Mouse (Mus musculus): ENCODE data around the gene Ndufaf2. TPM values are rescaled to one million over a fixed set of nuclear protein-coding genes. Genes with fewer than 3 reads are reported as not detected.

Gene Ndufaf2
- polyA plus RNA-seq, 1 experiment from 2014 or later: 65.2 TPM

DNA sequence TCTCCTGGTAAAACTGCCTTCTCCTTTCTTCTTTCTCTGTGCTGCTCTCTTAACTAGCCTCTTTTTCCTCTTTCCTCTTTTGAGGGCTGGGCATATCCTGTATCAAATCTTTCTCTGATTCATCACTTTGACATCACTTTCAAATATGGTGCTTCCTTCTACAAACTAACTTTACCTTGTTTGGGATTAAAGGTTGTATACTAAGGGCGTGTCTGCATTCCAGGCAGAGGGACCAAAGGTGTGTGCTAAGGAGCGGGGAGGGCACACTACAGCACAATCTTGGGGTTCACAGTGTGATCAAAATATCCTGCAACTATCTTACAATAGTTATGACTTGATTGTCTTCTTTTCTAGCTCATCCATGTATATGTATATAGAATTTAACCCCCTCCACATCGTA lies 112.4 kb downstream of the Ndufaf2 start:
- H3K27ac ChIP-seq (replicated peaks; ENCODE audit: low read depth, low read length): no peak overlapping the region
- no peaks in the 10 kb centered on the region for H3K9me3 ChIP-seq (ENCODE audit: control insufficient read depth, low read length)
- peaks cover 16% of the 10 kb centered on the region for H3K4me1 ChIP-seq (ENCODE audit: control insufficient read depth, insufficient read depth, low read length)
- H3K36me3 ChIP-seq (ENCODE audit: control insufficient read depth, insufficient read depth, low read length): peaks cover 10% of the 10 kb centered on the region
- H3K27me3 ChIP-seq (replicated peaks; ENCODE audit: control insufficient read depth, insufficient read depth, low read length): no peaks in the 10 kb centered on the region
- no peak overlapping the region for H3K4me3 ChIP-seq (ENCODE audit: low read depth, low read length)
- WGBS: 91% methylated on average over 3 of the region's 3 CpGs
- H3K4me2 ChIP-seq (ENCODE audit: low read depth, low read length): peak overlapping the region; percentile 67; the same call in 1 of the 2 replicates
- no peak overlapping the region for H3K9ac ChIP-seq (ENCODE audit: low read depth, low read length)
- DNase-seq (ENCODE audit: low spot score) (no peak), ATAC-seq (ENCODE audit: low read depth) (no peak)

DNA sequence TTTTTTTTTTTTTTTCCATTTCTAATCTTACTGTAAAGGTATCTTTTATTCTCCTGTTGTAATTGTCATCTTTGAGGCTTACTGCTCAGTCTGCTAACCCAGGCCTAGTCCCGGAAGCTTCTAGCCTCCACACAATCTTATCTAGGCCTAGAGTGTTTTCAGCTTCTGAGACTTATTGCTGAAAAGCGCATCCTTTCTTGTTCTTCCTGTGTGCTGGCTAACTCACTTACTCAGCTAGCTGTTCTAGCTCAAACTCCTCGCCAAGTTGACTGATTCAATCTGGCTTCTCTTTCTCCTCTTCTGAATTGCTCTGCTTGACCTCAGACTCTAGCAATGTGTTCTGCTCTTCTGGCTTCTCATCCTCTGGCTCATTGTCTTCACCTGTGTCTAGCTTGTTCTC lies 112.8 kb downstream of the Ndufaf2 start:
- Histone ChIP-seq H3K27me3 (replicated peaks; ENCODE audit: control insufficient read depth, insufficient read depth, low read length) (no peaks in the 10 kb centered on the region), H3K4me3 (ENCODE audit: low read depth, low read length) (no peak overlapping the region), H3K27ac (replicated peaks; ENCODE audit: low read depth, low read length) (no peak overlapping the region), H3K36me3 (ENCODE audit: control insufficient read depth, insufficient read depth, low read length) (peaks cover 10% of the 10 kb centered on the region), H3K9ac (ENCODE audit: low read depth, low read length) (no peak overlapping the region), H3K4me1 (ENCODE audit: control insufficient read depth, insufficient read depth, low read length) (peaks cover 17% of the 10 kb centered on the region), H3K9me3 (ENCODE audit: control insufficient read depth, low read length) (no peaks in the 10 kb centered on the region), H3K4me2 (ENCODE audit: low read depth, low read length) (peak overlapping the region; percentile 67)
- ATAC-seq (ENCODE audit: low read depth) (no peak), DNase-seq (ENCODE audit: low spot score) (no peak)
- WGBS: 82% methylated on average over 3 of the region's 3 CpGs

DNA sequence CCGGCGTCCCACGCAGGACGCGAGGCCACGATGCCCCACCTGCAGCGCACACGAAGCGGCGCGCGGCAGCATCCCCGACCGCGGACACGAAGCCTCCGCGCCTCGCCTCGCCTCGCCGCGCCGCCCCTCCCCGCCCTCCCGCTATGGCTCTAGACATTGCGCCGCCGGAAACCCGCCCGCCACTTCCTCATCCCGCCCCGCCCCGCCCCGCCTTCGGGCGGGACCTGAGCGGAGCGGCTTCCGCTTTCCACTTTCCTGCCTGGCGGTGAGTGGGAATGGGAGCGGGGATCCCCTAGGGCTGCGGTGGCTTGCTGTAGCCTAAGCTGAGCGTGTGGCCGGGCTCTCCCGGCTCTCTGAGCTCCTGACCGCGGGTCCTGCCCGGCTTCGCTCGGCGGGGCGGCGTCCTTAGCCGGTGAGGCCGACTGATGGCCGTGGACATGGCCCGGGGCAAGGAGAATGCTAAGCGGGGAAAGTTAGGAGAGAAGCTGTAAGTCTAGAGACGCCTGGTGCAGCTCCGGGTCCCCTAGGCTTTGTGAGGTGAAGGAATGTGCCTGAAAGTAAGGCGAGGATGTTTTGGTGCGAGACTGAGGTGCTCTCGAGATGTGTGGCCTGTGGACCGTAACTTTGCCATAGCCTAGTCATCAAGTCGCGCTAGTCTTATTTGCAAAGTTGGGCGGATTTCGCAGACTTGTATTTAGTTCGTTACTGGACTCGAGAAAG lies 114.0 kb downstream of the Ndufaf2 start, which contains the start of gene Smim15:
TSS of gene Smim15 (plus strand) at position 225 of the 720 bp plus-strand sequence.
- Histone ChIP-seq H3K36me3 (ENCODE audit: control insufficient read depth, insufficient read depth, low read length) (peaks cover 10% of the 10 kb centered on the region), H3K4me3 (ENCODE audit: low read depth, low read length) (peak within 1 kb of the TSS; percentile 66), H3K9ac (ENCODE audit: low read depth, low read length) (peak within 1 kb of the TSS; percentile 82), H3K9me3 (ENCODE audit: control insufficient read depth, low read length) (no peaks in the 10 kb centered on the region), H3K4me1 (ENCODE audit: control insufficient read depth, insufficient read depth, low read length) (peaks cover 17% of the 10 kb centered on the region), H3K27ac (replicated peaks; ENCODE audit: low read depth, low read length) (peak within 1 kb of the TSS; percentile 87), H3K27me3 (replicated peaks; ENCODE audit: control insufficient read depth, insufficient read depth, low read length) (no peaks in the 10 kb centered on the region), H3K4me2 (ENCODE audit: low read depth, low read length) (peak within 1 kb of the TSS; percentile 67)
- WGBS: under 1% methylated on average over 31 of the region's 71 CpGs
- DNase-seq (ENCODE audit: low spot score): peak; percentile 97
- peak; percentile 96 for ATAC-seq (ENCODE audit: low read depth)

DNA sequence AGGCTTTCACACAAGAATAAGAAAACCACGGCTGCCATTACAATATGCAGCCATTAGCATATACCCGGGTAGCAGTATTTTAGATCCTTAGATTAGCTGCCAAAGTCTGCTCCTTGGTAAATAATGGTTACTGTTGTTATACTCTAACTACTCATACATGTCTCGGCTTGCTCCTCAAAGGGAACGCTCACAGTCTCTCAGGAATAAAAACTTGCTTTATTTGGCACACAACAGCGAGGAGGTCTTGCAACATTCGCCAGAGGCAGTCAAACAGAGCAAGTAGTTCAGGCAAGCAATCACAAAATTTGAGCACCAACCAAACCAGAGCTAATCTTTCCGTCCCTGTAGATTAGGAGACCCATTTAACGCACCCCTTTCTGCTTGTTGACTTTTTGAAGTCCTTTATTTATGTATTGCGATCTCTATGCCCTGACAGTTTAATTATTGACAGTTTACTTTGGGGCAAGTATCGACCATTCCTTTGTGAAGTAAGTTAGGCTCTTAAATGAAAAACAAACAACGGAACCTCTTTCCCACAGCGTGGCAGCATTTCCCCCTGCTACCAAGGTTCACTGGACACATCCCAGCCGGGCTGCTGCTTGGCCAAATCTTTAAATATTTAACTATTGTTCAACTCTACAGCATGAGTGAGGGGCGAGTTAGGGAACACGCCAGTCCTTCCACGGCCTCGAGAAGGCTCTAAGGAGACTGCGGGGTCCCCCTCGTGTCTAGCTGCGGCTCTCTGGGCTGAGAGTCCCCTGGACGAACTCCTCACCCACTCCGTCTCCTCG lies 114.8 kb downstream of the Ndufaf2 start:
- DNase-seq (ENCODE audit: low spot score) (peak; percentile 88), ATAC-seq (ENCODE audit: low read depth) (peak; percentile 25)
- Histone ChIP-seq H3K36me3 (ENCODE audit: control insufficient read depth, insufficient read depth, low read length) (peaks cover 10% of the 10 kb centered on the region), H3K9me3 (ENCODE audit: control insufficient read depth, low read length) (no peaks in the 10 kb centered on the region), H3K4me2 (ENCODE audit: low read depth, low read length) (peak overlapping the region; percentile 67), H3K27me3 (replicated peaks; ENCODE audit: control insufficient read depth, insufficient read depth, low read length) (no peaks in the 10 kb centered on the region), H3K9ac (ENCODE audit: low read depth, low read length) (peak overlapping the region; percentile 82), H3K27ac (replicated peaks; ENCODE audit: low read depth, low read length) (peak overlapping the region; percentile 87), H3K4me1 (ENCODE audit: control insufficient read depth, insufficient read depth, low read length) (peaks cover 17% of the 10 kb centered on the region), H3K4me3 (ENCODE audit: low read depth, low read length) (peak overlapping the region; percentile 66)
- WGBS: 1% methylated on average over 23 of the region's 23 CpGs

DNA sequence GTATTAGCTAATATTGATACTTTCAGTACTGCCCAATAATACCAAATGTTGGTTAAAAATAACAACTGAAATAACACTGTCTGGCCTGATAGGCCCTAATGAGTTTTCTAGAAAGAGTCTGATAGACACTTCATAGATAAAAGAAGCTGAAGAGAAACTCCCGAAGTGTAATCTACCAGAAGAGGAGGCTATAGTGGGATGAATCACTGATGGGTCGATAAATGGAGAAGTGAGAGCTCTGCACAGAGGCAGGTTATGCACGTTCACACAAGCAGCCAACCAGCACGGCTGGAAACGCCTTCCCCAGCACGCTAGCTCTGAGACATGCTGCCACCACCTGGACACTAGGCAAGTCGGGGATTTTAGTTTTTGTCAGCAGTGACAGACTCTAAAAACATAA lies 117.1 kb downstream of the Ndufaf2 start:
- Histone ChIP-seq H3K27me3 (replicated peaks; ENCODE audit: control insufficient read depth, insufficient read depth, low read length) (no peaks in the 10 kb centered on the region), H3K9me3 (ENCODE audit: control insufficient read depth, low read length) (no peaks in the 10 kb centered on the region), H3K36me3 (ENCODE audit: control insufficient read depth, insufficient read depth, low read length) (no peaks in the 10 kb centered on the region), H3K27ac (replicated peaks; ENCODE audit: low read depth, low read length) (no peak overlapping the region), H3K9ac (ENCODE audit: low read depth, low read length) (no peak overlapping the region), H3K4me2 (ENCODE audit: low read depth, low read length) (no peak overlapping the region), H3K4me1 (ENCODE audit: control insufficient read depth, insufficient read depth, low read length) (peaks cover 17% of the 10 kb centered on the region), H3K4me3 (ENCODE audit: low read depth, low read length) (no peak overlapping the region)
- WGBS: 7% methylated on average over 7 of the region's 7 CpGs
- peak; percentile 91 for DNase-seq (ENCODE audit: low spot score)
- peak; percentile 28; the same call in 1 of the 2 replicates for ATAC-seq (ENCODE audit: low read depth)

DNA sequence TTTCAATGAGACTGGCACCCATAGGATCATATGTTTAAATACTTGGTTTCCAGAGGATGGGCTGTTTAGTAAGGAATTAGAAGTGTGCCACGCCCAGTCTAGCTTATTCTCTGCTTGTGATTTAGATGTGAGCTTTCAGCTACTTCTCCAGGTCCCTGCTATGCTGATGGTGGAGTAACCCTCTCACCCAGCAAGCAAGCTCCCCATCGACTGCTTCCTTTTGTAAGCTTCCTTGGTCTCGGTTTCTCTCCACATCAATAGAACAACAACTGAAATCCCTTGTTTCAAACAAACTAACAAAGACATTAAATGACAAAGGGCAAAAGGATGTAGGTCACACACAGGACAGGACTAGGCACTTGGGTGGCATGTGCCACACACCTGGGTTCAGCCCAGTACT lies 118.0 kb downstream of the Ndufaf2 start:
- Histone ChIP-seq H3K9ac (ENCODE audit: low read depth, low read length) (no peak overlapping the region), H3K4me3 (ENCODE audit: low read depth, low read length) (no peak overlapping the region), H3K27ac (replicated peaks; ENCODE audit: low read depth, low read length) (no peak overlapping the region), H3K4me1 (ENCODE audit: control insufficient read depth, insufficient read depth, low read length) (peaks cover 13% of the 10 kb centered on the region), H3K27me3 (replicated peaks; ENCODE audit: control insufficient read depth, insufficient read depth, low read length) (no peaks in the 10 kb centered on the region), H3K36me3 (ENCODE audit: control insufficient read depth, insufficient read depth, low read length) (no peaks in the 10 kb centered on the region), H3K4me2 (ENCODE audit: low read depth, low read length) (no peak overlapping the region), H3K9me3 (ENCODE audit: control insufficient read depth, low read length) (no peaks in the 10 kb centered on the region)
- 72% methylated on average over 3 of the region's 3 CpGs for WGBS
- no peak for ATAC-seq (ENCODE audit: low read depth)
- DNase-seq (ENCODE audit: low spot score): no peak

DNA sequence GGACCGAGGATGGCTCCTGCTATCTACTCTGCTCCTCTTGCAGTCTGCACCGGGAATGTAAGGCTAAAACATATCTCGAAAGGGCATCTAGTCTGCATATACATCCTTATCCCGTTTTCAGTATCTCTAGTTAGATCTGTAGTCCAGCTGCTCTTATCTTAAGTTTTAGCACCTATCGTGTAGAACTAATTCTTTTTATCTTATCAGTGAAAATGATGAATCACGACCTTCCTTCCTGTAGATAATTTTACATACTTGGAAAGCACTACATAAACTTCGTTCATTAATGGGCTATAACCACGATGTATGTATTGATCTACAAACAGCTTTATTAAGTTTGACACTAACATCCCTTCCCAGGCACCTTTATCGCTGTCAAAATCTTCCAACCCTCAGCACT lies 118.5 kb downstream of the Ndufaf2 start:
- DNase-seq (ENCODE audit: low spot score) (no peak), ATAC-seq (ENCODE audit: low read depth) (no peak)
- 86% methylated on average over 9 of the region's 9 CpGs for WGBS
- Histone ChIP-seq H3K9me3 (ENCODE audit: control insufficient read depth, low read length) (no peaks in the 10 kb centered on the region), H3K4me2 (ENCODE audit: low read depth, low read length) (no peak overlapping the region), H3K9ac (ENCODE audit: low read depth, low read length) (no peak overlapping the region), H3K4me1 (ENCODE audit: control insufficient read depth, insufficient read depth, low read length) (peaks cover 8% of the 10 kb centered on the region), H3K27me3 (replicated peaks; ENCODE audit: control insufficient read depth, insufficient read depth, low read length) (no peaks in the 10 kb centered on the region), H3K4me3 (ENCODE audit: low read depth, low read length) (no peak overlapping the region), H3K36me3 (ENCODE audit: control insufficient read depth, insufficient read depth, low read length) (no peaks in the 10 kb centered on the region), H3K27ac (replicated peaks; ENCODE audit: low read depth, low read length) (no peak overlapping the region)

DNA sequence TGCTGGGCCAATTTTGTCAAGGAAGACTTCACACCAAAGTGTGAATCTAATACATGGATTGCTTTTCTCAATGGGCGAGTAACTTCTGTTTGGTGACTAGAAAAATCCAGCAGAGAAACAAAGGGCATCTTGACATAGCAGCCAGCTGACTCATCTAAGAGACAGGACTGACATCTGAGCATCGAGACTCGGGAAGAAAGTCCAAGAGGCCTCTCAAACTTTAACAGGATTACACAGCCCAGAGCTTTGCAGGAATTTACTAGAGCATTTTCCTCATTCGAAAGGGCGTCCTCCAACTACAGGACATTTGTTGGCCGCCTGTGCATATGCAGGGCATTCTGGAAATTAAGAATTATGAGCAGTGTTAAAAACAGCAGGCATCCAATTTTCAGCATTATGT lies 119.0 kb downstream of the Ndufaf2 start:
- Histone ChIP-seq H3K9me3 (ENCODE audit: control insufficient read depth, low read length) (no peaks in the 10 kb centered on the region), H3K4me3 (ENCODE audit: low read depth, low read length) (no peak overlapping the region), H3K4me1 (ENCODE audit: control insufficient read depth, insufficient read depth, low read length) (peaks cover 8% of the 10 kb centered on the region), H3K27ac (replicated peaks; ENCODE audit: low read depth, low read length) (no peak overlapping the region), H3K9ac (ENCODE audit: low read depth, low read length) (no peak overlapping the region), H3K27me3 (replicated peaks; ENCODE audit: control insufficient read depth, insufficient read depth, low read length) (no peaks in the 10 kb centered on the region), H3K36me3 (ENCODE audit: control insufficient read depth, insufficient read depth, low read length) (no peaks in the 10 kb centered on the region), H3K4me2 (ENCODE audit: low read depth, low read length) (no peak overlapping the region)
- ATAC-seq (ENCODE audit: low read depth) (no peak), DNase-seq (ENCODE audit: low spot score) (no peak)
- 65% methylated on average over 6 of the region's 6 CpGs for WGBS

Measured in embryonic facial prominence, embryonic 14.5 days (tissue).